Mouse (Mus musculus): Measurements from ENCODE around the gene Fgfr2. TPM values are rescaled to one million over a fixed set of nuclear protein-coding genes. Genes with fewer than 3 reads are reported as not detected.
A peak's percentile ranks its signal among the peaks of the same experiment; 100 is the strongest.

Fgfr2 gene
- polyA plus RNA-seq, 1 experiment from 2014 or later: 67.0 TPM

DNA sequence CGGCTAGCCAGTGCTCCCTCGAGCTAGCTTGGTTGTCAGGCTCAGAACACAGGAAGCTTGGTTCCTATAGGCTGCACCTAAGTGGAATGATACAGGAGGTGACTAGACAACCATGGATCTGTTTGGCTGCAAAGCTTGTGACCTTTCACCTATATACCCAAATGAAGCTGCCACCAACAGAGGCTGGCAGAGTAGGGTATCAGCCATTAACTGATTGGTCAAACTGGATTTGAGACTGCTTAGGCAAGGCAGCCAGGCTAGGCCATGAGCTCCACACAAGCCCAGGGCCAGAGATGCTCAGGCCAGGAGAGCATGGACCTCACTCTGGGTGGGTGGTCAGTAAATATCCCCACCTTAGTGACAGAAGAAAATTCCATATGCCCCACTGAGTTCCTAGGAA, 840.6 kb downstream of the Fgfr2 start:
- H3K9ac ChIP-seq: no peak overlapping the region
- no peak overlapping the region for H3K27ac ChIP-seq
- 82% methylated on average over 2 of the region's 2 CpGs for WGBS
- H3K4me3 ChIP-seq (replicated peaks): no peak overlapping the region
- H3K4me2 ChIP-seq (replicated peaks): no peak overlapping the region
- H3K4me1 ChIP-seq (replicated peaks): peaks cover 51% of the 10 kb centered on the region
- no peaks in the 10 kb centered on the region for H3K36me3 ChIP-seq
- H3K9me3 ChIP-seq: no peaks in the 10 kb centered on the region
- no peaks in the 10 kb centered on the region for H3K27me3 ChIP-seq (replicated peaks)
- no peak for ATAC-seq

DNA sequence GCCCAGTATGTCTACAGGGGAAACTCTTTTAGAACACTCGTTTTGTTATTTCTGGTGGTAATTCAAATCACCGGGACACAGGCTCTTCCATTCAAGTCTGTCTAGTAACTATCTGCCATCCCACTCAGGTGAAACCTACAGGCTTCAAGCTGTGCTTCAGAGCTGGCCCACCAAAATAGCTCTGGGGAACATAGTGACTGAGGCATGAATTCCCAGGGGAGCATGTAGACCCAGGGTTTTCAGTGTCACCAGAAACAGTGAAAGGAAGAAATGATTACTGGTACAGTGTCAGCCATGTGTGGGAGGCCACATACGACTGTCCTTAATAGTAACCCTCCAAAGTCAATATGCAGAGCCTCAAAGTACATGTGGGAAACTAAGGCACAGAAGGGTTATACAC, 841.0 kb downstream of the Fgfr2 start:
- Histone ChIP-seq H3K4me2 (replicated peaks) (no peak overlapping the region), H3K9me3 (no peaks in the 10 kb centered on the region), H3K36me3 (no peaks in the 10 kb centered on the region), H3K4me3 (replicated peaks) (no peak overlapping the region), H3K27me3 (replicated peaks) (no peaks in the 10 kb centered on the region), H3K9ac (no peak overlapping the region), H3K4me1 (replicated peaks) (peaks cover 47% of the 10 kb centered on the region), H3K27ac (no peak overlapping the region)
- 80% methylated on average over 3 of the region's 3 CpGs for WGBS
- no peak for ATAC-seq

DNA sequence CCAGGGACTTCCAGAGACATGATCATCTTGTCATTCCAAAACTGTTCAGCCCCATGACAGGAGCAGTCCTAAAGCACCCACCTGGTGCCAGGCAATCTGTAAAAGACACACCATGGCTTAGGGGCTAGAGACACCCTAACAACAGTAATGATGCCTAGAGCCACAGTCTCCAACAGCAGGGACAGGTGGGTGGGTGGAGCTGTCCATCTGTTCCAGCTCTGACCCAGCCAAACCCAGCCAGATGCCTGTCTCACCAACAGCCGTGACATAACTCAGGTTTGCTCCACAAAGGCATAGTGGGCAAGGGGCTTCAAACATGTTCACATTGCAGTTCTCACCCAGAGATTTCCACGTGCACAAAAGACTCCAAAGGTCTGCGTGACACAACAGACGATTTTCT, 841.4 kb downstream of the Fgfr2 start:
- Histone ChIP-seq H3K36me3 (no peaks in the 10 kb centered on the region), H3K27ac (no peak overlapping the region), H3K9me3 (no peaks in the 10 kb centered on the region), H3K4me1 (replicated peaks) (peaks cover 43% of the 10 kb centered on the region), H3K4me2 (replicated peaks) (no peak overlapping the region), H3K9ac (no peak overlapping the region), H3K27me3 (replicated peaks) (no peaks in the 10 kb centered on the region), H3K4me3 (replicated peaks) (no peak overlapping the region)
- WGBS: 77% methylated on average over 4 of the region's 4 CpGs
- ATAC-seq: no peak

DNA sequence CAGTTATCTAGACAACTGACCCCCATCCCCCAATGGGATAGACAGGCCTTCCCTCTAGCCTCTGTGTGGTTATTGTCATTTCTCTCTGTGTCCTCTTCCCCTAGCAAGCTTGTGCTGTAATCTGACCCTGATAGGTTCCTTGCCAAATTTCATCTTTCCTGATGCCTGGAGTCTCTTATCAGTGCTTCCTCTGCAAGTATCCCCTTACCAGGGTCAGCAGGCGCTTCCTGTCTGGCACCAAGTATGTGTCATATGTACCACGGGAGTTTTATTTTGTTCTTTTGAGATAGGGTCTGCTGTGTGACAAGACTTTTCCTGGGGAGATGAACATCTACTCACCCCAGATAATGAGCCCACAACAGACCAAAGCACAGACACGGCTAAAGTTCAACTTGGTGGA, 844.5 kb downstream of the Fgfr2 start:
- Histone ChIP-seq H3K4me3 (replicated peaks) (no peak overlapping the region), H3K27ac (no peak overlapping the region), H3K4me2 (replicated peaks) (no peak overlapping the region), H3K9me3 (no peaks in the 10 kb centered on the region), H3K9ac (no peak overlapping the region), H3K4me1 (replicated peaks) (peaks cover 14% of the 10 kb centered on the region), H3K36me3 (no peaks in the 10 kb centered on the region), H3K27me3 (replicated peaks) (no peaks in the 10 kb centered on the region)
- WGBS: 64% methylated on average over 3 of the region's 3 CpGs
- no peak for ATAC-seq

DNA sequence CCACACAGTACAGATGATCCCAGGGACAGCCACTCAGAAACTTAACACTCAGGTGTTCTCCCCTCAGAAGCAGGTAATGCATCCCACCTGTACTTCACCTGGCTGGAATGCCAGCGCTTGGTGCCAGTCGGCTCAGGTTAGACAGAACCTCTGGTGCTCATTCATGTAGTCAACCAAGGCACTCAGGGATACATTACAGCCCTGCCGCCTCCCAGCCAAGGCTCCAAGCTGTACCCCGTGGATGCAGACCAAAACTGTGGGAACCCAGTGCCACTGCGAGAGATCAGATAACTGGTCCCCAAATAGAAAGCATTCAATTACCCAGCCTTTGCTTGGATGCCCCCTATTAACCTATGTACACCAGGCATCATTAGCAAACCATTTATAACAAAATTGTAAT, 846.9 kb downstream of the Fgfr2 start:
- H3K27me3 ChIP-seq (replicated peaks): no peaks in the 10 kb centered on the region
- no peak overlapping the region for H3K4me3 ChIP-seq (replicated peaks)
- H3K4me2 ChIP-seq (replicated peaks): no peak overlapping the region
- H3K9me3 ChIP-seq: no peaks in the 10 kb centered on the region
- ATAC-seq: no peak
- no peaks in the 10 kb centered on the region for H3K4me1 ChIP-seq (replicated peaks)
- no peak overlapping the region for H3K27ac ChIP-seq
- WGBS: 89% methylated on average over 5 of the region's 5 CpGs
- no peaks in the 10 kb centered on the region for H3K36me3 ChIP-seq
- H3K9ac ChIP-seq: no peak overlapping the region

DNA sequence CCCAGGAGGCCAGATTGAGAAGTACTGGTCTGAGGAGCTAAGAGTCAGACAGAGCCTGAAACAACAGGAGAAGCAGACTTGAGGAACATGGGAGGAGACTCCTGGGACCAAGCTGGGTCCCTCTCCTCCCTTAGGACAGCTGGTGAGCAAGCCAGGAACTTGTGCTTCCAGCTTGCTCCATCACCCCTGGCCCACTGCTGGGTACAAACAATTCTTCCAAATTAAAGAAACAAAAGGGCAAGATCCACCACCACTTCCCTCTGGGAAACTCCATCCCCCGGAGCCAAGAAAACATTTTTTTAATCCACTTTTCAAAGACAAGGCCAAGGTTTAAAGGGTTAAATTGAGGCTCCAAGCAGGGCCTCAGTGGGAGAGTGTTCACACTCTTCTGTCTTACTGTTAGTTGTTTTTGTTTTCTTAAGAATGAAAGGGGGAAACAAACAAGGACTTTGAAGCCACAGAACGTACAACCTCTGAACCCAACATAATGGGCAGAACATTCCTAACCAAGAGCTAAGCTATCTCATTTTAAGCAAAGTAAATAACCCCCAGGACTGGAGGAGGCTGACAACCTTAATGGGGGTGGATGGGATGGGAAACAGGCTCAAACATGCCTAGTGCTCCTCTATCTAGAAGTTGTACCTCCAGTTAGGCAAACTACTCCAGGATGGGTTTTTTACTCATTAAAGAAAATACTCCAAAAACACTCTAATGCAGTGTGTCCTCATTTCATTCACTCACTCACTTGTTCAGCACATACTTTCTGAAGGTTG, 849.2 kb downstream of the Fgfr2 start:
- 77% methylated on average over 2 of the region's 2 CpGs for WGBS
- ATAC-seq: no peak
- H3K9ac ChIP-seq: no peak overlapping the region
- no peaks in the 10 kb centered on the region for H3K27me3 ChIP-seq (replicated peaks)
- no peaks in the 10 kb centered on the region for H3K9me3 ChIP-seq
- no peak overlapping the region for H3K4me3 ChIP-seq (replicated peaks)
- H3K4me2 ChIP-seq (replicated peaks): no peak overlapping the region
- H3K4me1 ChIP-seq (replicated peaks): 0 out of 2 replicates have a peak, but pooled peaks cover 4% of the 10 kb centered on the region
- no peak overlapping the region for H3K27ac ChIP-seq
- H3K36me3 ChIP-seq: 0 out of 2 replicates have a peak, but pooled peaks cover 3% of the 10 kb centered on the region

DNA sequence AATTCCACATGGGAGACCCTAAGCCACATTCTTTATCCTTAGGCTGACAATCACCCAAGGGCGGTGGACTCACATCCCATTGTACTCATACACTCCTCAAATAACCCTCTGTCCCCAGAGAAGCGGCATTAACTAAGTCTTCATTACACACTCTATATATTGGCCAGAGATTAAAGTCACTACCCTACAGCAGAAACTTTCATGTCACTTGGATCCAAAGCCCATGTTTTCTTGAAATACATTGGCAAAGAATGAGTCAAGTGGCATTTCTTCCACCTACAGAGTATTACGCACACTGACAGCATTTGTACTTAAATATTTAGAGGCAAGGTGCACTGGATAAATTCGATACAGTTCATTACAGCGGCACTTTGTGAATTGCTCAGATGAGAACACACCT, 850.2 kb downstream of the Fgfr2 start:
- Histone ChIP-seq H3K4me3 (replicated peaks) (no peak overlapping the region), H3K27ac (no peak overlapping the region), H3K4me1 (replicated peaks) (0 out of 2 replicates have a peak, but pooled peaks cover 4% of the 10 kb centered on the region), H3K9ac (no peak overlapping the region), H3K27me3 (replicated peaks) (no peaks in the 10 kb centered on the region), H3K4me2 (replicated peaks) (no peak overlapping the region), H3K9me3 (no peaks in the 10 kb centered on the region), H3K36me3 (0 out of 2 replicates have a peak, but pooled peaks cover 3% of the 10 kb centered on the region)
- WGBS: 96% methylated on average over 5 of the region's 5 CpGs
- no peak for ATAC-seq

DNA sequence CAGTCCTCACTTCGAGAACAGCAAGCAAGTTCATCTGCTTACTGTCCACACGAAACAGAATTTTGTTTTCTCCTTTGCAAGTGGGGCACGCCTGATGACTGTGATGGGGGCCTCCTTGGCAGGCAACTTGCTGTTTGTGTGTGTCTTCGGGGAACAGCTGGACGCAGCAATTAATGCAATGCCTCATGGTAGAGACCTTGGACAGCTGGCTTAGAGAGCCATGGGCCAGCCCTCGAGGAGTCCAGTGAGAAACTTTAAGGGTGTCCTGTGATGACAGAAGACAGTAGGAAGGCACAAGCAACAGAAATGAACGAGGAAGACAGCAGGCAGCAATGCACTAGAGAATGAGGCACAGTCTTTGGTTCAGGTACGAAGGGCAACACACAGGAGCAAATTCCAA, 852.8 kb downstream of the Fgfr2 start:
- ATAC-seq: no peak
- 68% methylated on average over 8 of the region's 8 CpGs for WGBS

DNA sequence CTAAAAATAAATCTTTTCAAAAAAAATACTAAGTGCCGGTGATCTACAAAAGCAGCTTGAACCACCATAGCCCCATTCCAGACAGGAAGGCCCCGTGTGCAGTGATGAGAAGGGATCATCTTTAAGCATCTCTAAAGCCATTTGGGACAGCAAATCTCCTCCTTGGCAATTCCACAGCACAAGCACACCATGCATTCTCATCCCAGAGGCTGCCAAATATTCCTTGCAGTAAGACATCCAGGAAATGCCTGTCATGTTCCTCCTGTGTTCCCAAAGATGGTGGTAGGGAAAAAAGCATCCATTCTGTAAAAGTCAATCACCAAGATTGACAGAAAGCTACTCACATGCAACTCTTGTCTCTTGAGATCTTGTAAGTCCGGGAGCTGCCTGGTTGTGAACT, 853.5 kb downstream of the Fgfr2 start:
- Histone ChIP-seq H3K4me1 (replicated peaks) (0 out of 2 replicates have a peak, but pooled peaks cover 4% of the 10 kb centered on the region), H3K9me3 (no peaks in the 10 kb centered on the region), H3K4me3 (replicated peaks) (no peak overlapping the region), H3K27me3 (replicated peaks) (no peaks in the 10 kb centered on the region), H3K9ac (no peak overlapping the region), H3K4me2 (replicated peaks) (no peak overlapping the region), H3K27ac (no peak overlapping the region), H3K36me3 (peaks cover 13% of the 10 kb centered on the region; the same call in 1 of the 2 replicates)
- no peak for ATAC-seq
- 79% methylated on average over 3 of the region's 3 CpGs for WGBS

More for the DNA sequence above, 852.8 kb downstream of the Fgfr2 start:
- Histone ChIP-seq H3K27me3 (replicated peaks) (no peaks in the 10 kb centered on the region), H3K4me2 (replicated peaks) (no peak overlapping the region), H3K9ac (no peak overlapping the region), H3K4me1 (replicated peaks) (0 out of 2 replicates have a peak, but pooled peaks cover 4% of the 10 kb centered on the region), H3K36me3 (peaks cover 13% of the 10 kb centered on the region; the same call in 1 of the 2 replicates), H3K27ac (0 out of 2 replicates have a peak overlapping the region, but pooled peaks have one; percentile 22), H3K4me3 (replicated peaks) (no peak overlapping the region), H3K9me3 (no peaks in the 10 kb centered on the region)

DNA sequence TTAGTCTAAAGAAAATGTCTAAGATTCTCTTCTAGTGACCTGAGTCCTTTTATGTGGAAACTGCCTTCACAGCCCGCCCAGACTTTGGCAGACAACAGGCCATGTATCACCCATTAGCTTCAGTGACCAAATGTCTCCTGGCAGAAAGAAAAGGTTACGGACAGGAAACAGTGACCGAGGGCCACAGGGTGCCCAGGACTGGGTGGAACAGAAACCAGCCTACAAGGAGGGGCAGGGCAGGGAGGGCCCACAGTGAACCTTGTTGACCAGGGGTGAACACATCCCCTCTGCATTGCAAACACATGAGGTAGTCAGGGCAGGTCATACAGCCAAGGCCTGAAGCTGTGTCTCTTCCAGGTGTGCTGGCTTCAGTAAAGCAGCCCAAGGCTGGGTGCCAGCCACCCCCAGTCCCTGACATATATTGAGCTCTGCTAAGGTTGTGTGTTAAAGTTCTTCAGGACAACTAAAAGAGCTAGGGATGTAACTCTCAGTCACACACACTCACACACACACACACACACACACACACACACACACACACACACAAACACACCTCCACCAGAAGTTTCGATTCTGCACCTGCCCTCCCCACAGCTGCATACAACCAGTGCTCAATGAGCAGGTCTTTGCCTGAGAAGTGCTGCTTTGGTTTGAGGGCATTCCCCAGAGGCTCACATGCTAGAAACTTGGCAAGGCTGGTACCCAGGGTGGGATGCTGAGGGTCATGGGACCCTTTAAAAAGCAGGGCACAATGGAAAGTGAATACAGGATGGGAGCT, 855.2 kb downstream of the Fgfr2 start:
- no peaks in the 10 kb centered on the region for H3K9me3 ChIP-seq
- H3K27me3 ChIP-seq (replicated peaks): no peaks in the 10 kb centered on the region
- no peak overlapping the region for H3K4me2 ChIP-seq (replicated peaks)
- 0 out of 2 replicates have a peak, but pooled peaks cover 4% of the 10 kb centered on the region for H3K4me1 ChIP-seq (replicated peaks)
- ATAC-seq: no peak
- no peak overlapping the region for H3K9ac ChIP-seq
- no peak overlapping the region for H3K27ac ChIP-seq
- 85% methylated on average over 4 of the region's 4 CpGs for whole genome bisulfite sequencing
- H3K36me3 ChIP-seq: peaks cover 13% of the 10 kb centered on the region; the same call in 1 of the 2 replicates
- no peak overlapping the region for H3K4me3 ChIP-seq (replicated peaks)

DNA sequence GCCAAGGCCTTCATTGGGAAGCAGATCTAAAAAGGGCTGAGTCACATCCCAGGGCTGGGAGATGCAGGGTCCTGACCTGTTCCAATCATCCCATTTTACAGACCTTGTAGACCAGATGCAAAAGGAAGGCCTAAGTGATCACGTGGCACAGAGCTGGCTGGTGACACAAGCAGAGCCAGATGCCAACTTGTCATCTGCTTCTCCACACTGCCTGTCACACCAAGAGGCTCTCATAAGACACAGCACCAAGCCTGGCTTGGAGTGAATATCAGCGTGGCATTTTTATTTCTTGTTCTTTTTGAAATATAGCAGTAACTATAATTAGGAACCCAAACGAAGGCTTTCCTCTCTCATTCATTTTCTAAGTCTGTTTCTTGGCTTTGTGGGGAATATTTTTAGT, 858.4 kb downstream of the Fgfr2 start:
- no peak for ATAC-seq
- Histone ChIP-seq H3K36me3 (peaks cover 10% of the 10 kb centered on the region; the same call in 1 of the 2 replicates), H3K4me2 (replicated peaks) (no peak overlapping the region), H3K4me1 (replicated peaks) (peaks cover 11% of the 10 kb centered on the region), H3K9ac (no peak overlapping the region), H3K27ac (no peak overlapping the region), H3K9me3 (no peaks in the 10 kb centered on the region), H3K27me3 (replicated peaks) (no peaks in the 10 kb centered on the region), H3K4me3 (replicated peaks) (no peak overlapping the region)
- 77% methylated on average over 3 of the region's 3 CpGs for WGBS

DNA sequence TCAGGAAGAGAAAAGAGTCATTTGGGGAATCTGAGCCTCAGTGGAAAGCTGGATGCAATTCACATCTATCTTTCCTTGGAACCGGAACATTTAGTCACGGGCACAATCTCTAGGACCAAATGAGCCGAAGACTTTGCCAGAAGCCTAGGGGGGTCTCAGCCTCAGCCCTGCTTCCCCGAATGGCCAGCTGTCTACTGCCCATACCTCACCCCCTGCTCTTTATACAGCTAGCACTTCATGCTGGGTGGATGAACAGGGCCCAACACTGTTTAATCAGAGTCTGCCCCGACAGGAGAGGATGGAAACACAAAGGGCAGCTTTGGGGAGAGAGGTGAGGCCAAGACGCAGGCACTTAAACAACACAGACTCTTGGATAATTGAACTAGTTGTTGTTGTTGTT, 860.0 kb downstream of the Fgfr2 start:
- Histone ChIP-seq H3K27me3 (replicated peaks) (no peaks in the 10 kb centered on the region), H3K4me1 (replicated peaks) (peaks cover 15% of the 10 kb centered on the region), H3K4me2 (replicated peaks) (no peak overlapping the region), H3K27ac (0 out of 2 replicates have a peak overlapping the region, but pooled peaks have one; percentile 17), H3K36me3 (peaks cover 10% of the 10 kb centered on the region; the same call in 1 of the 2 replicates), H3K9ac (no peak overlapping the region), H3K4me3 (replicated peaks) (no peak overlapping the region), H3K9me3 (no peaks in the 10 kb centered on the region)
- 71% methylated on average over 6 of the region's 6 CpGs for WGBS
- no peak for ATAC-seq
